Mouse (Mus musculus): ENCODE results near the gene Smndc1.
A peak's percentile ranks its signal among the peaks of the same experiment; 100 is the strongest.

Gene Smndc1

DNA sequence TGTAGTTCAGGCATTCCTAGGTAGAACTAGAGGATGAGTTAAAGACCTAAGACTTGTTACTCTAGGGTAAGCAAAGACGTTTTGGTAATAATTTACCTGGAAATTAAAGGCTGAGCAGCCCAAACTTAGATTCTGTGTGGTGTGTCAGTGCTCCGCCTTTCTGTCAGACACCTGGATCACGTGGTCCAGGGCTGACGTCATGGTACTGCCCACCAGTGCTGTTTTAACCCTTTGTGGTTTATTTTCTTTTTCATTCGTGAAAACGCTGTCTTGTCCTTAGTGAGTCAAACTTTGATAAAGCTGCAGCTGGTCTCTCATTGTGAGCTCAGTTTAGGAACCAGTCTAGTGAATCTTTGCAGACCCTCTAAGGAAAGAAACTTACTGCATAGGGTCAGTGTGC lies 50.0 kb downstream of the Smndc1 start:
- peak in 1 of 2 experiments; percentile 55 for DNase-seq

- no peak for DNase-seq
These were observed 55.1 kb downstream of the Smndc1 start for GRCm38 (mm10) chr19:53335241-53335640.

- DNase-seq, result no peak
These were observed 56.6 kb downstream of the Smndc1 start for GRCm38 (mm10) chr19:53333730-53334129.

DNA sequence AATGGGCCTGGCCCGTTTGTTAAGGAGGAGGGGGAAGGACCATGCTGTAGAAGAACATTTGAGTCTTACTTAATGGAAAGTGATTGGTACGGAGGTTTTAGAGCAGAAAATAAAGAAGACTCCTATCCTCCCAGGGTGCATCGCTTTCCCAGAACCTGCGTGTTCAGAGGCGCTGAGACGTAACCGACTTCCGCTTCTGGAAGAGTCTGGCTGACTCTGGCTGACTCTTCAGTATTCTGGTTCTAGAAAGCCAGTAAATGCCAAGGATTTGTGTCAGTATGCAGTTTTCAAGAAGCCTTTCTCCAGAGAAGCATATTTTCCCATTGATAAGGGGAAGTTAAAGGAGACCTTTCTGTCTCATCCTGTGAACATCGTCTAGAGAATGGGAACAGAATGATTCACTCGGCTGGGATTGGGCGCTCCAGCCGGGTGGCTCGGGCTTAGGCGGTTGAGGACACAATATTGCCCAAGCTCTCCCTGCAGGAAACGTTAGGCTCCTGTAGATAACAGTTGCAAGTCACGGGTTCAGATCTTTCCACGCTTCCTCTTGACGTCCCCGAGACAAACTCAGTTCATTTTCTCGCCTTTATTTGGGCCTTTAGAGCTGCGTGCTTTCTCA lies 58.4 kb downstream of the Smndc1 start:
- no peak for DNase-seq

DNA sequence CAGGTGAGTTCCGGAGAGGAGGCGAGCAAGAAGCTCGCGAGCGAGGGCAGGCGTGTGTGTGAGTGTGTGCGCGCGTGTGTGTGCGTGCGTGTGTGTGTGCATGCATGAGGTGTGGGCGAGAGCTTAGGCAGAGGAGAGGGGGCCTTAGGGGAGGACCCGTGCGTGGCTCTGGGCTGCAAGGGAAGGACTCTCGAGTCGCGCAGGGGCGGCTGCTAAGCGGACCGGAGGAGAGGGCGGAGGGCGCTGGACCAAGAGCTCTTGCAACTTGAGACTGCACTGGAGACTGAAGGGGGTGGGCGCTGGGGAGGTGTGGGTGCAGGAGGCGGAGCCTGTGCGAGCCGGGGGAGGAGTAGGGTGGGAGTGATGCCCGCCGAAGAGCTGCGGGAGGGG lies 60.4 kb downstream of the Smndc1 start:
- peak; percentile 69 to 75 for DNase-seq
